Mouse (Mus musculus): ENCODE measurements around the gene Pip.

The Pip gene

GRCm38 (mm10) chr6:41847235-41847634 lies at the start of gene Pip:
Gene Pip (plus strand): TSS chr6:41847535.
- DNase-seq (ENCODE audit: low spot score) = no peak

GRCm38 (mm10) chr6:41824086-41824485 lies 23.2 kb upstream of the Pip start:
- DNase-seq (ENCODE audit: low spot score) = no peak

- no peak for DNase-seq (ENCODE audit: low spot score)
Observed at GRCm38 (mm10) chr6:41829516-41829915, 17.8 kb upstream of the Pip start.

- DNase-seq (ENCODE audit: low spot score) = no peak
Observed at GRCm38 (mm10) chr6:41852689-41853088, 5.4 kb downstream of the Pip start, which contains the start of gene Sval2. Gene Sval2 (plus strand): TSS chr6:41852989.

- no peak for DNase-seq (ENCODE audit: low spot score)
Observed at GRCm38 (mm10) chr6:41864038-41864437, 16.7 kb downstream of the Pip start.

Measured in embryo, embryonic 10.5 days (tissue).